Mouse (Mus musculus): ENCODE data around the gene Zswim8.

Zswim8 gene

GRCm38 (mm10) chr14:20707201-20708190 lies at the start of gene Zswim8:
Zswim8 (plus strand) TSS chr14:20707552.
- peak; percentile 42 to 49 for DNase-seq (ENCODE audit: low read depth in 2 of 2, low spot score in 2 of 2)

GRCm38 (mm10) chr14:20658326-20658725 lies 49.0 kb upstream of the Zswim8 start:
- peak in 1 of 2 experiments; percentile 27 for DNase-seq (ENCODE audit: low read depth in 2 of 2, low spot score in 2 of 2)

- no peak for DNase-seq (ENCODE audit: low read depth in 2 of 2, low spot score in 2 of 2)
Observed at GRCm38 (mm10) chr14:20658902-20659301, 48.5 kb upstream of the Zswim8 start.

- no peak for DNase-seq (ENCODE audit: low read depth in 2 of 2, low spot score in 2 of 2)
Observed at GRCm38 (mm10) chr14:20659687-20660086, 47.7 kb upstream of the Zswim8 start.

- DNase-seq (ENCODE audit: low read depth in 2 of 2, low spot score in 2 of 2): peak; percentile 86 to 91
Observed at GRCm38 (mm10) chr14:20660827-20661660, 46.3 kb upstream of the Zswim8 start.

GRCm38 (mm10) chr14:20661661-20662331 lies 45.6 kb upstream of the Zswim8 start:
- DNase-seq (ENCODE audit: low read depth in 2 of 2, low spot score in 2 of 2): no peak

- DNase-seq (ENCODE audit: low read depth in 2 of 2, low spot score in 2 of 2): no peak
Observed at GRCm38 (mm10) chr14:20662740-20663139, 44.6 kb upstream of the Zswim8 start.

GRCm38 (mm10) chr14:20663601-20664000 lies 43.8 kb upstream of the Zswim8 start:
- DNase-seq (ENCODE audit: low read depth in 2 of 2, low spot score in 2 of 2): no peak

GRCm38 (mm10) chr14:20664436-20664835 lies 42.9 kb upstream of the Zswim8 start:
- DNase-seq (ENCODE audit: low read depth in 2 of 2, low spot score in 2 of 2): no peak

- no peak for DNase-seq (ENCODE audit: low read depth in 2 of 2, low spot score in 2 of 2)
Observed at GRCm38 (mm10) chr14:20667469-20667868, 39.9 kb upstream of the Zswim8 start.

- no peak for DNase-seq (ENCODE audit: low read depth in 2 of 2, low spot score in 2 of 2)
Observed at GRCm38 (mm10) chr14:20668154-20668810, 39.1 kb upstream of the Zswim8 start, which contains the start of gene Synpo2l. Synpo2l (minus strand) TSS chr14:20668354.

- DNase-seq (ENCODE audit: low read depth in 2 of 2, low spot score in 2 of 2): peak; percentile 26 to 56
Observed at GRCm38 (mm10) chr14:20672990-20673389, 34.4 kb upstream of the Zswim8 start.

- DNase-seq (ENCODE audit: low read depth in 2 of 2, low spot score in 2 of 2): peak in 1 of 2 experiments; percentile 16
Observed at GRCm38 (mm10) chr14:20673735-20674063, 33.7 kb upstream of the Zswim8 start.

GRCm38 (mm10) chr14:20674064-20674833 lies 33.1 kb upstream of the Zswim8 start, which contains the start of gene Sec24c:
Sec24c (plus strand) TSS chr14:20674308.
- peak; percentile 94 to 95 for DNase-seq (ENCODE audit: low read depth in 2 of 2, low spot score in 2 of 2)

GRCm38 (mm10) chr14:20677906-20678305 lies 29.4 kb upstream of the Zswim8 start:
- DNase-seq (ENCODE audit: low read depth in 2 of 2, low spot score in 2 of 2): no peak

- DNase-seq (ENCODE audit: low read depth in 2 of 2, low spot score in 2 of 2): no peak
Observed at GRCm38 (mm10) chr14:20681742-20682141, 25.6 kb upstream of the Zswim8 start.

- DNase-seq (ENCODE audit: low read depth in 2 of 2, low spot score in 2 of 2): peak; percentile 66 to 77
Observed at GRCm38 (mm10) chr14:20682498-20682897, 24.9 kb upstream of the Zswim8 start.

- DNase-seq (ENCODE audit: low read depth in 2 of 2, low spot score in 2 of 2): no peak
Observed at GRCm38 (mm10) chr14:20686576-20686975, 20.8 kb upstream of the Zswim8 start.

- no peak for DNase-seq (ENCODE audit: low read depth in 2 of 2, low spot score in 2 of 2)
Observed at GRCm38 (mm10) chr14:20689009-20689408, 18.3 kb upstream of the Zswim8 start.

- no peak for DNase-seq (ENCODE audit: low read depth in 2 of 2, low spot score in 2 of 2)
Observed at GRCm38 (mm10) chr14:20691772-20692171, 15.6 kb upstream of the Zswim8 start.

All from CD8-positive naive resting alpha-beta T cell, adult 2 months (primary cell).